9 mouse cellular contexts compared by ENCODE assay signal in genomic region chr9:45042056-45042720, GRCm38 (mm10). TPM values are rescaled to one million over a fixed set of nuclear protein-coding genes. Genes with fewer than 3 reads are reported as not detected.
A peak's percentile ranks its signal among the peaks of the same experiment; 100 is the strongest.
DNase-seq lines count a peak whose midpoint lies in the region; ATAC-seq and TF ChIP-seq lines count a peak whose summit lies in the region.
"Had no signal": no experiment of that assay in that cellular context is flagged by ENCODE, and none has a peak within 500 bp of the region (broad histone marks: within the 10 kb centered on the region; RNA-seq: fewer than 3 reads in every experiment).

No protein-coding gene starts in this region.

- H3K27ac ChIP-seq in midbrain, embryonic 15.5 days = no peak overlapping the region
- H3K27ac ChIP-seq in midbrain, postnatal 0 days (ENCODE audit: low read depth, low read length) = no peak overlapping the region
- H3K27ac ChIP-seq in embryonic facial prominence, embryonic 13.5 days = peak overlapping the region; percentile 24; the same call in 1 of the 2 replicates
- H3K27ac ChIP-seq in intestine, postnatal 0 days (ENCODE audit: low read depth, low read length) = peak overlapping the region; percentile 68
- peak overlapping the region; percentile 98 for H3K27ac ChIP-seq in liver, postnatal 0 days (ENCODE audit: low read depth)

- no peaks in the 10 kb centered on the region for H3K36me3 ChIP-seq in midbrain, embryonic 15.5 days (replicated peaks)
- no peaks in the 10 kb centered on the region for H3K36me3 ChIP-seq in midbrain, postnatal 0 days (ENCODE audit: insufficient read depth, low read length)
- no peaks in the 10 kb centered on the region for H3K36me3 ChIP-seq in embryonic facial prominence, embryonic 13.5 days
- H3K36me3 ChIP-seq in intestine, postnatal 0 days (ENCODE audit: control insufficient read depth, insufficient read depth) = no peaks in the 10 kb centered on the region
- H3K36me3 ChIP-seq in liver, postnatal 0 days (replicated peaks; ENCODE audit: insufficient read depth, low read length) = peaks cover 5% of the 10 kb centered on the region; the same call in 1 of the 2 replicates

- peaks cover 68% of the 10 kb centered on the region for H3K27me3 ChIP-seq in midbrain, embryonic 15.5 days (replicated peaks)
- peaks cover 58% of the 10 kb centered on the region for H3K27me3 ChIP-seq in midbrain, postnatal 0 days (ENCODE audit: insufficient read depth, low read length)
- H3K27me3 ChIP-seq in embryonic facial prominence, embryonic 13.5 days = peaks cover 64% of the 10 kb centered on the region
- H3K27me3 ChIP-seq in intestine, postnatal 0 days (replicated peaks; ENCODE audit: control insufficient read depth, insufficient read depth, low read length) = no peaks in the 10 kb centered on the region
- H3K27me3 ChIP-seq in liver, postnatal 0 days (ENCODE audit: insufficient read depth, low read length) = peaks cover 19% of the 10 kb centered on the region

- no peak for TF ChIP-seq CTCF in midbrain, postnatal 0 days (IDR thresholded peaks at IDR 0.05)
- TF ChIP-seq CTCF in intestine, postnatal 0 days (IDR thresholded peaks at IDR 0.05; ENCODE audit: low read depth) = no peak
- no peak for TF ChIP-seq CTCF in liver, postnatal 0 days (IDR thresholded peaks at IDR 0.05; ENCODE audit: low read depth)

- TF ChIP-seq EP300 in liver, postnatal 0 days (IDR thresholded peaks at IDR 0.05; ENCODE audit: low read depth) = no peak

- no peak for DNase-seq in midbrain, postnatal 0 days (ENCODE audit: low spot score)
- DNase-seq in liver, postnatal 0 days = peak; percentile 79
- DNase-seq in urinary bladder, adult 18-20 months (ENCODE audit: low spot score in 2 of 2) = peak; percentile 67 to 85
- DNase-seq in right cerebral cortex, postnatal 10 days (ENCODE audit: low spot score in 2 of 2) = no peak

- H3K4me1 ChIP-seq in midbrain, embryonic 15.5 days = no peaks in the 10 kb centered on the region; the same call in 1 of the 2 replicates
- H3K4me1 ChIP-seq in midbrain, postnatal 0 days (ENCODE audit: insufficient read depth, low read length) = no peaks in the 10 kb centered on the region
- peaks cover 18% of the 10 kb centered on the region for H3K4me1 ChIP-seq in embryonic facial prominence, embryonic 13.5 days
- 0 out of 2 replicates have a peak, but pooled peaks cover 6% of the 10 kb centered on the region for H3K4me1 ChIP-seq in intestine, postnatal 0 days (replicated peaks; ENCODE audit: control insufficient read depth, insufficient read depth, low read length)
- H3K4me1 ChIP-seq in liver, postnatal 0 days (ENCODE audit: insufficient read depth) = peaks cover 4% of the 10 kb centered on the region; the same call in 1 of the 2 replicates

- no peaks in the 10 kb centered on the region for H3K9me3 ChIP-seq in midbrain, embryonic 15.5 days
- H3K9me3 ChIP-seq in midbrain, postnatal 0 days (ENCODE audit: low read length) = no peaks in the 10 kb centered on the region
- H3K9me3 ChIP-seq in embryonic facial prominence, embryonic 13.5 days = no peaks in the 10 kb centered on the region
- H3K9me3 ChIP-seq in intestine, postnatal 0 days (ENCODE audit: control insufficient read depth) = no peaks in the 10 kb centered on the region
- no peaks in the 10 kb centered on the region for H3K9me3 ChIP-seq in liver, postnatal 0 days (ENCODE audit: low read length)

- no peak for ATAC-seq in midbrain, embryonic 15.5 days (replicated peaks)
- no peak for ATAC-seq in midbrain, postnatal 0 days (ENCODE audit: low FRiP score)
- ATAC-seq in embryonic facial prominence, embryonic 13.5 days (ENCODE audit: insufficient number of reproducible peaks, insufficient read depth, low FRiP score, low TSS enrichment, low read depth) = peak; percentile 75; the same call in 1 of the 2 replicates
- ATAC-seq in intestine, postnatal 0 days = peak; percentile 94
- peak; percentile 90 for ATAC-seq in liver, postnatal 0 days
- no peak for ATAC-seq in inflammation-experienced regulatory T-cells, adult 6 months

- H3K4me2 ChIP-seq in midbrain, embryonic 15.5 days = no peak overlapping the region
- no peak overlapping the region for H3K4me2 ChIP-seq in midbrain, postnatal 0 days (ENCODE audit: low read depth, low read length, poor library complexity, severe bottlenecking)
- peak overlapping the region; percentile 60 for H3K4me2 ChIP-seq in embryonic facial prominence, embryonic 13.5 days
- peak overlapping the region; percentile 61 for H3K4me2 ChIP-seq in intestine, postnatal 0 days (replicated peaks; ENCODE audit: low read depth)
- H3K4me2 ChIP-seq in liver, postnatal 0 days (ENCODE audit: low read depth, low read length) = peak overlapping the region; percentile 54

- H3K9ac ChIP-seq in midbrain, embryonic 15.5 days = no peak overlapping the region
- H3K9ac ChIP-seq in midbrain, postnatal 0 days (replicated peaks; ENCODE audit: low read length, poor library complexity, severe bottlenecking) = no peak overlapping the region
- H3K9ac ChIP-seq in embryonic facial prominence, embryonic 13.5 days = peak overlapping the region; percentile 54
- peak overlapping the region; percentile 45 for H3K9ac ChIP-seq in intestine, postnatal 0 days (ENCODE audit: low read depth, low read length)
- peak overlapping the region; percentile 63 for H3K9ac ChIP-seq in liver, postnatal 0 days (replicated peaks)

- 0 out of 2 replicates have a peak overlapping the region, but pooled peaks have one; percentile 1 for H3K4me3 ChIP-seq in midbrain, embryonic 15.5 days
- H3K4me3 ChIP-seq in midbrain, postnatal 0 days (ENCODE audit: low read depth, low read length) = no peak overlapping the region
- peak overlapping the region; percentile 41 for H3K4me3 ChIP-seq in embryonic facial prominence, embryonic 13.5 days
- peak overlapping the region; percentile 38 for H3K4me3 ChIP-seq in intestine, postnatal 0 days (ENCODE audit: low read depth, low read length)
- H3K4me3 ChIP-seq in liver, postnatal 0 days (ENCODE audit: low read depth, low read length) = peak overlapping the region; percentile 50

- 5% methylated on average over 20 of the region's 20 CpGs for WGBS in midbrain, embryonic 15.5 days
- 2% methylated on average over 19 of the region's 20 CpGs for WGBS in midbrain, postnatal 0 days
- WGBS in embryonic facial prominence, embryonic 13.5 days = 4% methylated on average over 20 of the region's 20 CpGs
- WGBS in intestine, postnatal 0 days = 2% methylated on average over 20 of the region's 20 CpGs
- 3% methylated on average over 20 of the region's 20 CpGs for WGBS in liver, postnatal 0 days (ENCODE audit: insufficient replicate concordance)

RNA-seq across cellular contexts. Expression of gene Mpzl2, which starts 2.6 kb away (rescaled TPM):
- polyA plus RNA-seq in midbrain, embryonic 15.5 days (2015; fragmentation: Nextera tagmentation; extraction: Ambion mirVana) = 2.5 and 2.8 TPM in 2 replicates
- 3.1 and 5.6 TPM in 2 replicates for total RNA-seq in midbrain, postnatal 0 days (2014; rRNA removed)
- 4.0 and 4.4 TPM in 2 replicates for polyA plus RNA-seq in midbrain, postnatal 0 days (2015; fragmentation: Nextera tagmentation; extraction: Ambion mirVana)
- polyA plus RNA-seq in embryonic facial prominence, embryonic 13.5 days (2015; fragmentation: Nextera tagmentation; extraction: Ambion mirVana) = 18.8 and 20.5 TPM in 2 replicates
- 9.1 and 11.0 TPM in 2 replicates for polyA plus RNA-seq in intestine, postnatal 0 days (2015; fragmentation: Nextera tagmentation; extraction: Ambion mirVana)
- 13.7 and 15.7 TPM in 2 replicates for polyA plus RNA-seq in liver, postnatal 0 days (2015; fragmentation: Nextera tagmentation; extraction: Ambion mirVana)
- not detected for polyA plus RNA-seq in inflammation-experienced regulatory T-cells, adult 6 months (2017; shearing (Covaris generic))
- polyA plus RNA-seq: neural tube, embryonic 14.5 days had no signal

RNA-seq across cellular contexts. Expression of gene Mpzl3, which starts 12.8 kb away (rescaled TPM):
- polyA plus RNA-seq in midbrain, embryonic 15.5 days (2015; fragmentation: Nextera tagmentation; extraction: Ambion mirVana) = 1.2 TPM in 2 replicates
- total RNA-seq in midbrain, postnatal 0 days (2014; rRNA removed) = 2.5 TPM in 2 replicates
- 1.1 and 1.3 TPM in 2 replicates for polyA plus RNA-seq in midbrain, postnatal 0 days (2015; fragmentation: Nextera tagmentation; extraction: Ambion mirVana)
- 1.8 and 2.3 TPM in 2 replicates for polyA plus RNA-seq in embryonic facial prominence, embryonic 13.5 days (2015; fragmentation: Nextera tagmentation; extraction: Ambion mirVana)
- 6.5 and 7.5 TPM in 2 replicates for polyA plus RNA-seq in intestine, postnatal 0 days (2015; fragmentation: Nextera tagmentation; extraction: Ambion mirVana)
- polyA plus RNA-seq in liver, postnatal 0 days (2015; fragmentation: Nextera tagmentation; extraction: Ambion mirVana) = 0.99 and 1.4 TPM in 2 replicates
- polyA plus RNA-seq in inflammation-experienced regulatory T-cells, adult 6 months (2017; shearing (Covaris generic)) = 10 to 100 TPM in 2 of 3 experiments, 1 to 10 TPM in 1; 9.1 to 12.0 (median 10.2) TPM

RNA-seq across cellular contexts. Expression of gene Cd3e, which starts 32.8 kb away (rescaled TPM):
- 0.09 TPM in 1 of 2 replicates, not detected in the other for polyA plus RNA-seq in midbrain, embryonic 15.5 days (2015; fragmentation: Nextera tagmentation; extraction: Ambion mirVana)
- total RNA-seq in midbrain, postnatal 0 days (2014; rRNA removed) = not detected in 2 replicates
- polyA plus RNA-seq in midbrain, postnatal 0 days (2015; fragmentation: Nextera tagmentation; extraction: Ambion mirVana) = 0.11 and 0.15 TPM in 2 replicates
- polyA plus RNA-seq in embryonic facial prominence, embryonic 13.5 days (2015; fragmentation: Nextera tagmentation; extraction: Ambion mirVana) = not detected in 2 replicates
- 0.37 and 0.74 TPM in 2 replicates for polyA plus RNA-seq in intestine, postnatal 0 days (2015; fragmentation: Nextera tagmentation; extraction: Ambion mirVana)
- not detected in 2 replicates for polyA plus RNA-seq in liver, postnatal 0 days (2015; fragmentation: Nextera tagmentation; extraction: Ambion mirVana)
- 1,000 to 10,000 TPM in 2 of 3 experiments, 100 to 1,000 TPM in 1; 995 to 1,814 (median 1,394) TPM for polyA plus RNA-seq in inflammation-experienced regulatory T-cells, adult 6 months (2017; shearing (Covaris generic))

RNA-seq across cellular contexts. Expression of gene Jaml, which starts 36.8 kb away (rescaled TPM):
- 0.24 and 0.26 TPM in 2 replicates for polyA plus RNA-seq in midbrain, embryonic 15.5 days (2015; fragmentation: Nextera tagmentation; extraction: Ambion mirVana)
- total RNA-seq in midbrain, postnatal 0 days (2014; rRNA removed) = 0.09 TPM in 1 of 2 replicates, not detected in the other
- 0.23 and 0.44 TPM in 2 replicates for polyA plus RNA-seq in midbrain, postnatal 0 days (2015; fragmentation: Nextera tagmentation; extraction: Ambion mirVana)
- not detected in 2 replicates for polyA plus RNA-seq in embryonic facial prominence, embryonic 13.5 days (2015; fragmentation: Nextera tagmentation; extraction: Ambion mirVana)
- polyA plus RNA-seq in intestine, postnatal 0 days (2015; fragmentation: Nextera tagmentation; extraction: Ambion mirVana) = 221 and 255 TPM in 2 replicates
- polyA plus RNA-seq in liver, postnatal 0 days (2015; fragmentation: Nextera tagmentation; extraction: Ambion mirVana) = 0.68 and 0.73 TPM in 2 replicates
- 10 to 100 TPM in 1 of 3 experiments, 1 to 10 TPM in 2; 2.6 to 11.2 (median 6.3) TPM for polyA plus RNA-seq in inflammation-experienced regulatory T-cells, adult 6 months (2017; shearing (Covaris generic))
- polyA plus RNA-seq: neural tube, embryonic 14.5 days had no signal

Comparison
In these comparisons a context has a peak if more than half of its experiments do, and no peak if none do; other contexts are left out.
1. ATAC-seq: peak in embryonic facial prominence, embryonic 13.5 days (single experiment), intestine, postnatal 0 days (single experiment) and liver, postnatal 0 days (single experiment); none in midbrain, embryonic 15.5 days (single experiment), midbrain, postnatal 0 days (single experiment) and inflammation-experienced regulatory T-cells, adult 6 months (single experiment).
2. H3K27ac ChIP-seq: peak in embryonic facial prominence, embryonic 13.5 days (single experiment), intestine, postnatal 0 days (single experiment) and liver, postnatal 0 days (single experiment); none in midbrain, embryonic 15.5 days (single experiment) and midbrain, postnatal 0 days (single experiment).
3. H3K4me2 ChIP-seq: peak in embryonic facial prominence, embryonic 13.5 days (single experiment), intestine, postnatal 0 days (single experiment) and liver, postnatal 0 days (single experiment); none in midbrain, embryonic 15.5 days (single experiment) and midbrain, postnatal 0 days (single experiment).
4. H3K9ac ChIP-seq: peak in embryonic facial prominence, embryonic 13.5 days (single experiment), intestine, postnatal 0 days (single experiment) and liver, postnatal 0 days (single experiment); none in midbrain, embryonic 15.5 days (single experiment) and midbrain, postnatal 0 days (single experiment).
5. DNase-seq: peak in liver, postnatal 0 days (single experiment) and urinary bladder, adult 18-20 months (2 of 2); none in midbrain, postnatal 0 days (single experiment) and right cerebral cortex, postnatal 10 days (0 of 2).
6. RNA of gene Cd3e, which starts 32.8 kb away (polyA plus RNA-seq): 995 to 1,814 TPM in inflammation-experienced regulatory T-cells, adult 6 months; 0.37 to 0.74 TPM in intestine, postnatal 0 days, 0.11 to 0.15 TPM in midbrain, postnatal 0 days, 0.09 TPM in midbrain, embryonic 15.5 days, not detected in liver, postnatal 0 days and not detected in embryonic facial prominence, embryonic 13.5 days; every median in the first group is over 100 times any median in the second.